Mouse (Mus musculus) liver, embryonic 13.5 days (tissue): ENCODE results near the gene Zfand2b. TPM values are rescaled to one million over a fixed set of nuclear protein-coding genes. Genes with fewer than 3 reads are reported as not detected.

Source experiments
- ATAC-seq: fragments of 200-750 bp; cut with Nextera tagmentation; 2 replicates; pipeline ENCODE4 v1.8.0; 2017; ENCODE audit warnings: low read depth, mild to moderate bottlenecking, moderate number of reproducible peaks, moderate library complexity
- DNase-seq: peaks from one replicate; pipeline ENCODE4 v3.0.0; 2022
- H3K27ac ChIP-seq: fragments of 300-500 bp; sonication (generic); 2 replicates; pipeline ENCODE4 v1.5.1; 2015; ENCODE audit warnings: moderate library complexity, mild to moderate bottlenecking, inconsistent platforms
- H3K27me3 ChIP-seq: fragments of 300-500 bp; sonication (generic); 2 replicates; pipeline ENCODE4 v1.6.1; 2015; ENCODE audit warnings: mild to moderate bottlenecking, inconsistent platforms
- H3K36me3 ChIP-seq: fragments of 300-500 bp; sonication (generic); 2 replicates; pipeline ENCODE4 v1.6.1; 2015; ENCODE audit warnings: mild to moderate bottlenecking, inconsistent platforms
- H3K4me1 ChIP-seq: fragments of 300-500 bp; sonication (generic); replicated peaks from 2 replicates; pipeline ENCODE4 v1.6.1; 2015; ENCODE audit warnings: inconsistent platforms
- H3K4me2 ChIP-seq: fragments of 300-500 bp; sonication (generic); 2 replicates; pipeline ENCODE4 v1.6.1; 2015; ENCODE audit warnings: inconsistent platforms, mild to moderate bottlenecking, moderate library complexity
- H3K4me3 ChIP-seq: fragments of 300-500 bp; sonication (generic); replicated peaks from 2 replicates; pipeline ENCODE4 v1.5.1; 2015; ENCODE audit warnings: mild to moderate bottlenecking, inconsistent platforms
- H3K9ac ChIP-seq: fragments of 300-500 bp; sonication (generic); 2 replicates; pipeline ENCODE4 v1.6.1; 2015; ENCODE audit warnings: mild to moderate bottlenecking, inconsistent platforms
- H3K9me3 ChIP-seq: fragments of 300-500 bp; sonication (generic); replicated peaks from 2 replicates; pipeline ENCODE4 v1.6.1; 2016; ENCODE audit warnings: inconsistent platforms
- WGBS: fragments of 180-500 bp; shearing (Covaris S2); methylation state at CpG from one replicate; pipeline ENCODE4 v1.1.7; 2015; ENCODE audit not compliant: insufficient replicate concordance; 5-methylcytosine and 5-hydroxymethylcytosine counted together
- polyA plus RNA-seq: library from polyadenylated mRNA; unstranded; fragments of >200 nt; fragmentation: Nextera tagmentation; extraction: Ambion mirVana; gene quantifications from 2 replicates; pipeline ENCODE4 v1.2.1, GENCODE M21; 2015

The Zfand2b gene
- polyA plus RNA-seq, 1 experiment from 2014 or later = 40.0 TPM

GRCm38 (mm10) chr1:75179334-75180104, 11.1 kb downstream of the Zfand2b start:
- peaks cover 59% of the 10 kb centered on the region for H3K4me1 ChIP-seq
- ATAC-seq (peak; percentile 79), DNase-seq (peak; percentile 73)
- peaks cover 76% of the 10 kb centered on the region for H3K36me3 ChIP-seq
- no peaks in the 10 kb centered on the region for H3K27me3 ChIP-seq
- peak overlapping the region; percentile 99 for H3K9ac ChIP-seq
- peak overlapping the region; percentile 95 for H3K4me3 ChIP-seq
- peak overlapping the region; percentile 96 for H3K4me2 ChIP-seq
- peak overlapping the region; percentile 100 for H3K27ac ChIP-seq
- 0 out of 2 replicates have a peak, but pooled peaks cover 4% of the 10 kb centered on the region for H3K9me3 ChIP-seq
- WGBS = 3% methylated on average over 23 of the region's 23 CpGs

GRCm38 (mm10) chr1:75180105-75180590, 11.7 kb downstream of the Zfand2b start, which contains the start of gene Abcb6:
Gene Abcb6, minus strand, starts transcription at chr1:75180392.
- H3K4me1 ChIP-seq = peaks cover 59% of the 10 kb centered on the region
- WGBS = under 1% methylated on average over 31 of the region's 31 CpGs
- peaks cover 76% of the 10 kb centered on the region for H3K36me3 ChIP-seq
- H3K9me3 ChIP-seq = 0 out of 2 replicates have a peak, but pooled peaks cover 4% of the 10 kb centered on the region
- H3K4me2 ChIP-seq = peak within 1 kb of the TSS; percentile 96
- H3K9ac ChIP-seq = peak within 1 kb of the TSS; percentile 99
- ATAC-seq = peak; percentile 87
- no peaks in the 10 kb centered on the region for H3K27me3 ChIP-seq
- peak; percentile 92 for DNase-seq
- peak within 1 kb of the TSS; percentile 100 for H3K27ac ChIP-seq
- H3K4me3 ChIP-seq = peak within 1 kb of the TSS; percentile 95

- ATAC-seq (0 out of 2 replicates have a peak, but pooled peaks have one; percentile 10), DNase-seq (no peak)
- peak overlapping the region; percentile 99 for H3K9ac ChIP-seq
- H3K9me3 ChIP-seq = 0 out of 2 replicates have a peak, but pooled peaks cover 4% of the 10 kb centered on the region
- peaks cover 55% of the 10 kb centered on the region for H3K4me1 ChIP-seq
- 36% methylated on average over 7 of the region's 7 CpGs for WGBS
- peaks cover 76% of the 10 kb centered on the region for H3K36me3 ChIP-seq
- H3K4me2 ChIP-seq = peak overlapping the region; percentile 96
- H3K4me3 ChIP-seq = peak overlapping the region; percentile 95
- no peaks in the 10 kb centered on the region for H3K27me3 ChIP-seq
- H3K27ac ChIP-seq = peak overlapping the region; percentile 100
Observed at GRCm38 (mm10) chr1:75180741-75181140, 12.3 kb downstream of the Zfand2b start.

- no peak for DNase-seq
- H3K9ac ChIP-seq = peak overlapping the region; percentile 99; the same call in 1 of the 2 replicates
- H3K4me2 ChIP-seq = peak overlapping the region; percentile 96; the same call in 1 of the 2 replicates
- peaks cover 48% of the 10 kb centered on the region for H3K4me1 ChIP-seq
- ATAC-seq = no peak
- no peak overlapping the region for H3K4me3 ChIP-seq
- H3K36me3 ChIP-seq = peaks cover 76% of the 10 kb centered on the region
- no peaks in the 10 kb centered on the region for H3K27me3 ChIP-seq
- 83% methylated on average over 4 of the region's 4 CpGs for WGBS
- 0 out of 2 replicates have a peak, but pooled peaks cover 4% of the 10 kb centered on the region for H3K9me3 ChIP-seq
- H3K27ac ChIP-seq = peak overlapping the region; percentile 100
Observed at GRCm38 (mm10) chr1:75181377-75181870, 13.0 kb downstream of the Zfand2b start.

- DNase-seq (no peak), ATAC-seq (no peak)
- WGBS = 68% methylated on average over 4 of the region's 4 CpGs
- Histone ChIP-seq H3K4me2 (no peak overlapping the region), H3K4me3 (no peak overlapping the region), H3K27ac (peak overlapping the region; percentile 100; the same call in 1 of the 2 replicates), H3K27me3 (no peaks in the 10 kb centered on the region), H3K4me1 (peaks cover 40% of the 10 kb centered on the region), H3K9ac (no peak overlapping the region), H3K36me3 (peaks cover 76% of the 10 kb centered on the region), H3K9me3 (0 out of 2 replicates have a peak, but pooled peaks cover 4% of the 10 kb centered on the region)
Observed at GRCm38 (mm10) chr1:75182160-75182559, 13.7 kb downstream of the Zfand2b start.

GRCm38 (mm10) chr1:75185495-75185894, 17.0 kb downstream of the Zfand2b start:
- WGBS = 86% methylated on average over 11 of the region's 11 CpGs
- Histone ChIP-seq H3K27ac (no peak overlapping the region), H3K36me3 (peaks cover 94% of the 10 kb centered on the region), H3K4me1 (peaks cover 46% of the 10 kb centered on the region), H3K27me3 (no peaks in the 10 kb centered on the region), H3K4me3 (no peak overlapping the region), H3K9ac (no peak overlapping the region), H3K4me2 (no peak overlapping the region), H3K9me3 (0 out of 2 replicates have a peak, but pooled peaks cover 4% of the 10 kb centered on the region)
- no peak for DNase-seq
- ATAC-seq = no peak

- Histone ChIP-seq H3K4me1 (peaks cover 40% of the 10 kb centered on the region), H3K36me3 (peaks cover 81% of the 10 kb centered on the region), H3K9me3 (0 out of 2 replicates have a peak, but pooled peaks cover 4% of the 10 kb centered on the region), H3K4me3 (no peak overlapping the region), H3K4me2 (no peak overlapping the region), H3K27me3 (no peaks in the 10 kb centered on the region), H3K27ac (no peak overlapping the region), H3K9ac (no peak overlapping the region)
- ATAC-seq (no peak), DNase-seq (no peak)
Observed at GRCm38 (mm10) chr1:75187126-75187525, 18.7 kb downstream of the Zfand2b start.

- Histone ChIP-seq H3K4me2 (no peak overlapping the region), H3K27me3 (no peaks in the 10 kb centered on the region), H3K36me3 (peaks cover 72% of the 10 kb centered on the region), H3K4me3 (no peak overlapping the region), H3K9me3 (no peaks in the 10 kb centered on the region), H3K9ac (no peak overlapping the region), H3K27ac (peak overlapping the region; percentile 30; the same call in 1 of the 2 replicates), H3K4me1 (peaks cover 42% of the 10 kb centered on the region)
- WGBS = 27% methylated on average over 2 of the region's 2 CpGs
- ATAC-seq (no peak), DNase-seq (no peak)
Observed at GRCm38 (mm10) chr1:75187914-75188483, 19.6 kb downstream of the Zfand2b start.

GRCm38 (mm10) chr1:75190577-75190976, 22.1 kb downstream of the Zfand2b start:
- H3K9ac ChIP-seq = peak overlapping the region; percentile 97

GRCm38 (mm10) chr1:75191258-75191621, 22.8 kb downstream of the Zfand2b start:
- H3K27me3 ChIP-seq = no peaks in the 10 kb centered on the region
- H3K4me1 ChIP-seq = peaks cover 51% of the 10 kb centered on the region
- H3K27ac ChIP-seq = peak overlapping the region; percentile 97
- peaks cover 55% of the 10 kb centered on the region for H3K36me3 ChIP-seq
- 43% methylated on average over 5 of the region's 5 CpGs for WGBS
- ATAC-seq (no peak; the same call in 1 of the 2 replicates), DNase-seq (no peak)
- H3K9me3 ChIP-seq = no peaks in the 10 kb centered on the region
- H3K9ac ChIP-seq = peak overlapping the region; percentile 97
- H3K4me2 ChIP-seq = peak overlapping the region; percentile 88
- H3K4me3 ChIP-seq = peak overlapping the region; percentile 87

More at GRCm38 (mm10) chr1:75190577-75190976, 22.1 kb downstream of the Zfand2b start:
- DNase-seq (peak; percentile 34), ATAC-seq (no peak)
- Histone ChIP-seq H3K27ac (peak overlapping the region; percentile 97), H3K36me3 (peaks cover 55% of the 10 kb centered on the region), H3K27me3 (no peaks in the 10 kb centered on the region), H3K9me3 (no peaks in the 10 kb centered on the region), H3K4me1 (peaks cover 51% of the 10 kb centered on the region), H3K4me3 (peak overlapping the region; percentile 87), H3K4me2 (peak overlapping the region; percentile 88)
- 38% methylated on average over 2 of the region's 2 CpGs for WGBS
